Comparison of ENCODE assay signal across 8 mouse cellular contexts in genomic region chr19:56998331-56998730, GRCm38 (mm10). TPM values are rescaled to one million over a fixed set of nuclear protein-coding genes. Genes with fewer than 3 reads are reported as not detected.
DNase-seq lines count a peak whose midpoint lies in the region; ATAC-seq and TF ChIP-seq lines count a peak whose summit lies in the region.
"Had no signal": no experiment of that assay in that cellular context is flagged by ENCODE, and none has a peak within 500 bp of the region (broad histone marks: within the 10 kb centered on the region; RNA-seq: fewer than 3 reads in every experiment).

No protein-coding gene starts in this region.

- H3K36me3 ChIP-seq in lung, embryonic 16.5 days (ENCODE audit: control insufficient read depth, insufficient read depth, low read length), result no peaks in the 10 kb centered on the region
- no peaks in the 10 kb centered on the region for H3K36me3 ChIP-seq in hindbrain, postnatal 0 days (ENCODE audit: insufficient read depth, low read length)
- H3K36me3 ChIP-seq in kidney, postnatal 0 days (ENCODE audit: insufficient read depth, low read length), result no peaks in the 10 kb centered on the region
- no peaks in the 10 kb centered on the region for H3K36me3 ChIP-seq in stomach, embryonic 16.5 days (ENCODE audit: control insufficient read depth, insufficient read depth, low read length)

- no peak overlapping the region for H3K9ac ChIP-seq in lung, embryonic 16.5 days (ENCODE audit: low read length)
- H3K9ac ChIP-seq in hindbrain, postnatal 0 days (replicated peaks; ENCODE audit: low read length), result no peak overlapping the region
- no peak overlapping the region for H3K9ac ChIP-seq in kidney, postnatal 0 days (ENCODE audit: low read depth, low read length)
- H3K9ac ChIP-seq in stomach, embryonic 16.5 days (ENCODE audit: low read length), result no peak overlapping the region

- no peaks in the 10 kb centered on the region for H3K27me3 ChIP-seq in lung, embryonic 16.5 days (ENCODE audit: control insufficient read depth, insufficient read depth, low read depth, low read length)
- no peaks in the 10 kb centered on the region for H3K27me3 ChIP-seq in hindbrain, postnatal 0 days (ENCODE audit: insufficient read depth, low read length)
- no peaks in the 10 kb centered on the region for H3K27me3 ChIP-seq in kidney, postnatal 0 days (ENCODE audit: insufficient read depth, low read length)
- no peaks in the 10 kb centered on the region for H3K27me3 ChIP-seq in stomach, embryonic 16.5 days (ENCODE audit: control insufficient read depth, insufficient read depth, low read length)

- peak overlapping the region; percentile 2; the same call in 1 of the 2 replicates for H3K27ac ChIP-seq in lung, embryonic 16.5 days (ENCODE audit: low read length)
- H3K27ac ChIP-seq in hindbrain, postnatal 0 days, result peak overlapping the region; percentile 71
- 0 out of 2 replicates have a peak overlapping the region, but pooled peaks have one; percentile 58 for H3K27ac ChIP-seq in kidney, postnatal 0 days
- H3K27ac ChIP-seq in stomach, embryonic 16.5 days (ENCODE audit: low read length), result peak overlapping the region; percentile 30; the same call in 1 of the 2 replicates

- H3K4me2 ChIP-seq in lung, embryonic 16.5 days (ENCODE audit: low read depth, low read length), result no peak overlapping the region
- H3K4me2 ChIP-seq in hindbrain, postnatal 0 days (ENCODE audit: low read depth, low read length), result no peak overlapping the region
- no peak overlapping the region for H3K4me2 ChIP-seq in kidney, postnatal 0 days (ENCODE audit: low read length)
- no peak overlapping the region for H3K4me2 ChIP-seq in stomach, embryonic 16.5 days (ENCODE audit: low read depth, low read length)

- H3K4me3 ChIP-seq in lung, embryonic 16.5 days (ENCODE audit: low read length), result no peak overlapping the region
- H3K4me3 ChIP-seq in hindbrain, postnatal 0 days (ENCODE audit: low read length), result no peak overlapping the region
- no peak overlapping the region for H3K4me3 ChIP-seq in kidney, postnatal 0 days (replicated peaks; ENCODE audit: low read depth, low read length)
- H3K4me3 ChIP-seq in stomach, embryonic 16.5 days (replicated peaks; ENCODE audit: low read length), result no peak overlapping the region

- ATAC-seq in lung, embryonic 16.5 days (ENCODE audit: low read depth), result no peak
- no peak for ATAC-seq in hindbrain, postnatal 0 days
- no peak for ATAC-seq in kidney, postnatal 0 days (replicated peaks; ENCODE audit: low FRiP score, low read depth)
- no peak for ATAC-seq in stomach, embryonic 16.5 days (ENCODE audit: insufficient read depth, low FRiP score)

- peaks cover 58% of the 10 kb centered on the region for H3K4me1 ChIP-seq in lung, embryonic 16.5 days (replicated peaks; ENCODE audit: control insufficient read depth, insufficient read depth, low read length)
- peaks cover 14% of the 10 kb centered on the region for H3K4me1 ChIP-seq in hindbrain, postnatal 0 days (ENCODE audit: insufficient read depth, low read length)
- H3K4me1 ChIP-seq in kidney, postnatal 0 days (replicated peaks; ENCODE audit: insufficient read depth, low read length), result peaks cover 29% of the 10 kb centered on the region
- peaks cover 21% of the 10 kb centered on the region for H3K4me1 ChIP-seq in stomach, embryonic 16.5 days (ENCODE audit: control insufficient read depth, insufficient read depth, low read length)

- 57% methylated on average over 4 of the region's 4 CpGs for WGBS in lung, embryonic 16.5 days
- 68% methylated on average over 4 of the region's 4 CpGs for WGBS in hindbrain, postnatal 0 days
- 81% methylated on average over 4 of the region's 4 CpGs for WGBS in kidney, postnatal 0 days
- 63% methylated on average over 4 of the region's 4 CpGs for WGBS in stomach, embryonic 16.5 days

- no peak for TF ChIP-seq CTCF in hindbrain, postnatal 0 days (IDR thresholded peaks at IDR 0.05; ENCODE audit: low read depth)
- TF ChIP-seq CTCF in kidney, postnatal 0 days (IDR thresholded peaks at IDR 0.05; ENCODE audit: low read depth), result no peak

- H3K9me3 ChIP-seq in lung, embryonic 16.5 days (ENCODE audit: control insufficient read depth, low read length), result no peaks in the 10 kb centered on the region
- H3K9me3 ChIP-seq in hindbrain, postnatal 0 days (ENCODE audit: low read length), result no peaks in the 10 kb centered on the region
- H3K9me3 ChIP-seq in kidney, postnatal 0 days (replicated peaks; ENCODE audit: low read length), result no peaks in the 10 kb centered on the region
- no peaks in the 10 kb centered on the region for H3K9me3 ChIP-seq in stomach, embryonic 16.5 days (replicated peaks; ENCODE audit: control insufficient read depth, low read length)

- DNase-seq in lung, adult 18-20 months, result no peak
- DNase-seq in hindbrain, postnatal 0 days (ENCODE audit: low spot score), result no peak
- no peak for DNase-seq in kidney, postnatal 0 days (ENCODE audit: low spot score)
- DNase-seq in left cerebral cortex, adult 9 months (ENCODE audit: low spot score in 2 of 2), result no peak
- DNase-seq in urinary bladder, postnatal 10 days (ENCODE audit: low spot score), result no peak
- DNase-seq: lung, adult 2 months had no signal

RNA-seq across cellular contexts. Expression of gene Afap1l2, which starts 9.7 kb away (rescaled TPM):
- polyA plus RNA-seq in lung, embryonic 16.5 days (2015; fragmentation: Nextera tagmentation; extraction: Ambion mirVana), result 29.0 and 31.3 TPM in 2 replicates
- 20.8 and 22.7 TPM in 2 replicates for total RNA-seq in hindbrain, postnatal 0 days (2014; rRNA removed)
- 12.3 and 12.9 TPM in 2 replicates for polyA plus RNA-seq in hindbrain, postnatal 0 days (2015; fragmentation: Nextera tagmentation; extraction: Ambion mirVana)
- polyA plus RNA-seq in kidney, postnatal 0 days (2015; fragmentation: Nextera tagmentation; extraction: Ambion mirVana), result 21.3 and 22.0 TPM in 2 replicates
- polyA plus RNA-seq in stomach, embryonic 16.5 days (2015; fragmentation: Nextera tagmentation; extraction: Ambion mirVana), result 23.1 and 23.9 TPM in 2 replicates

Comparison
In these comparisons a context has a peak if more than half of its experiments do, and no peak if none do; other contexts are left out.
1. H3K27ac ChIP-seq: peak in every context shown above with its lines; median percentile 71 in hindbrain, postnatal 0 days; 58 in kidney, postnatal 0 days; 30 in stomach, embryonic 16.5 days; 2 in lung, embryonic 16.5 days.